In genomic region chr1:161046972-161047371, GRCm38 (mm10) we compare ENCODE assay signal across 22 mouse cellular contexts.
"Had no signal": no experiment of that assay in that cellular context is flagged by ENCODE, and none has a peak within 500 bp of the region (broad histone marks: within the 10 kb centered on the region; RNA-seq: fewer than 3 reads in every experiment).

No protein-coding gene starts in this region.

- H3K4me3 ChIP-seq: kidney, embryonic 15.5 days; left cerebral cortex, adult 2 months; lung, embryonic 15.5 days; megakaryocyte, embryonic 14.5 days; midbrain, embryonic 10.5 days; midbrain, embryonic 15.5 days; neural tube, embryonic 12.5 days; neural tube, embryonic 15.5 days had no signal

- H3K27me3 ChIP-seq: kidney, embryonic 15.5 days; lung, embryonic 15.5 days; megakaryocyte, embryonic 14.5 days; midbrain, embryonic 15.5 days; neural tube, embryonic 12.5 days; neural tube, embryonic 15.5 days had no signal

- H3K27ac ChIP-seq: kidney, embryonic 15.5 days; left cerebral cortex, adult 2 months; liver, embryonic 14.5 days; lung, embryonic 15.5 days; midbrain, embryonic 10.5 days; midbrain, embryonic 15.5 days; neural tube, embryonic 12.5 days; neural tube, embryonic 15.5 days; stomach, postnatal 0 days had no signal

- H3K9ac ChIP-seq: kidney, embryonic 15.5 days; liver, embryonic 14.5 days; lung, embryonic 15.5 days; midbrain, embryonic 15.5 days; neural tube, embryonic 12.5 days; neural tube, embryonic 15.5 days had no signal

- H3K4me1 ChIP-seq: kidney, embryonic 15.5 days; lung, embryonic 15.5 days; midbrain, embryonic 10.5 days; midbrain, embryonic 15.5 days; neural tube, embryonic 12.5 days; neural tube, embryonic 15.5 days had no signal

- H3K4me2 ChIP-seq: kidney, embryonic 15.5 days; lung, embryonic 15.5 days; midbrain, embryonic 15.5 days; neural tube, embryonic 12.5 days; neural tube, embryonic 15.5 days had no signal

- ATAC-seq: midbrain, embryonic 15.5 days had no signal

- H3K9me3 ChIP-seq: kidney, embryonic 15.5 days; lung, embryonic 15.5 days; megakaryocyte, embryonic 14.5 days; midbrain, embryonic 10.5 days; midbrain, embryonic 15.5 days; neural tube, embryonic 12.5 days; neural tube, embryonic 15.5 days had no signal

- DNase-seq: kidney, postnatal 10 days; kidney, postnatal 36 days; layer of hippocampus, postnatal 36 days; lung, adult 18-20 months; lung, postnatal 10 days; lung, postnatal 36 days; right cerebral cortex, adult 18-20 months; right cerebral cortex, postnatal 14 days; right cerebral cortex, postnatal 4 days; thymus, adult 2 months; thymus, postnatal 14 days; thymus, postnatal 4 days had no signal
